Mouse (Mus musculus) MEL (cell line): ENCODE data around the gene Fgfr2. TPM values are rescaled to one million over a fixed set of nuclear protein-coding genes. Genes with fewer than 3 reads are reported as not detected.

ENCODE experiments used
- DNase-seq: peaks from one replicate; pipeline ENCODE4 v3.0.0; 2011; ENCODE audit warnings: low read depth, low spot score
- H3K27ac ChIP-seq: 2 replicates; pipeline ENCODE4 v1.5.1; 2012; ENCODE audit warnings: low read depth, mild to moderate bottlenecking, control low read depth, low read length, moderate library complexity; ENCODE audit not compliant: control insufficient read depth
- H3K27me3 ChIP-seq, 2 experiments: fragments of 150-350 bp in 1 of 2; sonication (generic) in 1 of 2; 2 replicates each; pipeline ENCODE4 v1.6.1; 2012; ENCODE audit warnings: low read length in 2 of 2, mild to moderate bottlenecking in 2 of 2, improper control_type of control experiment in 1 of 2, moderate library complexity in 1 of 2; ENCODE audit not compliant: insufficient read depth in 2 of 2, control insufficient read depth in 1 of 2
- H3K36me3 ChIP-seq, 2 experiments: 2 replicates each; pipeline ENCODE4 v1.6.1; 2012 to 2014; ENCODE audit warnings: low read length in 2 of 2, improper control_type of control experiment in 1 of 2, inconsistent platforms in 1 of 2, mild to moderate bottlenecking in 1 of 2; ENCODE audit not compliant: insufficient read depth in 2 of 2, control insufficient read depth in 1 of 2
- H3K4me1 ChIP-seq, 2 experiments: fragments of 150-350 bp in 1 of 2; sonication (generic) in 1 of 2; 2 replicates each; pipeline ENCODE4 v1.6.1; 2012; ENCODE audit warnings: low read length in 2 of 2, improper control_type of control experiment in 1 of 2, mild to moderate bottlenecking in 1 of 2; ENCODE audit not compliant: insufficient read depth in 2 of 2, control insufficient read depth in 1 of 2
- H3K4me3 ChIP-seq, 2 experiments: fragments of 150-350 bp in 1 of 2; sonication (generic) in 1 of 2; 2 replicates each; pipeline ENCODE4 v1.5.1; 2012; ENCODE audit warnings: low read depth in 2 of 2, low read length in 2 of 2, mild to moderate bottlenecking in 2 of 2, moderate library complexity in 2 of 2, control low read depth in 1 of 2, improper control_type of control experiment in 1 of 2; ENCODE audit not compliant: control insufficient read depth in 1 of 2, insufficient read depth in 1 of 2
- H3K79me2 ChIP-seq: 2 replicates; pipeline ENCODE4 v1.6.1; 2012; ENCODE audit warnings: mild to moderate bottlenecking, low read length, moderate library complexity; ENCODE audit not compliant: control insufficient read depth, poor library complexity, insufficient read depth
- H3K9ac ChIP-seq: 2 replicates; pipeline ENCODE4 v1.6.1; 2012; ENCODE audit warnings: low read depth, mild to moderate bottlenecking, control low read depth, low read length, moderate library complexity; ENCODE audit not compliant: control insufficient read depth, poor library complexity, severe bottlenecking
- H3K9me3 ChIP-seq: fragments of 150-350 bp; sonication (generic); replicated peaks from 2 replicates; pipeline ENCODE4 v1.6.1; 2012; ENCODE audit warnings: mild to moderate bottlenecking, low read length, improper control_type of control experiment, moderate library complexity; ENCODE audit not compliant: insufficient read depth
- BHLHE40 ChIP-seq: IDR thresholded peaks from 2 replicates; pipeline ENCODE4 v1.6.1; 2012; ENCODE audit warnings: low read depth, mild to moderate bottlenecking, inconsistent platforms, low read length, improper control_type of control experiment, borderline replicate concordance
- CHD1 ChIP-seq: IDR thresholded peaks from 2 replicates; pipeline ENCODE4 v1.6.1; 2012; ENCODE audit warnings: low read depth, mild to moderate bottlenecking, inconsistent platforms, low read length, improper control_type of control experiment
- CHD2 ChIP-seq: IDR thresholded peaks from 2 replicates; pipeline ENCODE4 v1.6.1; 2011; ENCODE audit warnings: low read length, improper control_type of control experiment
- CTCF ChIP-seq, 3 experiments: IDR thresholded peaks in 2 of 3; conservative IDR thresholded peaks in 1 of 3; 2 replicates each; pipeline ENCODE4 v1.5.1; 2011 to 2012; ENCODE audit warnings: low read length in 3 of 3, low read depth in 2 of 3, mild to moderate bottlenecking in 2 of 3, improper control_type of control experiment in 1 of 3, inconsistent platforms in 1 of 3, mixed read lengths in 1 of 3, moderate library complexity in 1 of 3; ENCODE audit not compliant: control insufficient read depth in 1 of 3, insufficient read depth in 1 of 3, poor library complexity in 1 of 3, severe bottlenecking in 1 of 3
- EP300 ChIP-seq, 2 experiments: IDR thresholded peaks; 2 replicates each; pipeline ENCODE4 v1.6.1; 2011; ENCODE audit warnings: improper control_type of control experiment in 2 of 2, low read length in 2 of 2, low read depth in 1 of 2, mild to moderate bottlenecking in 1 of 2
- ETS1 ChIP-seq: IDR thresholded peaks from 2 replicates; pipeline ENCODE4 v1.6.1; 2012; ENCODE audit warnings: low read depth, mild to moderate bottlenecking, inconsistent platforms, low read length, improper control_type of control experiment, moderate library complexity
- GABPA ChIP-seq: IDR thresholded peaks from 2 replicates; pipeline ENCODE4 v1.6.1; 2012; ENCODE audit warnings: low read depth, mild to moderate bottlenecking, inconsistent platforms, low read length, improper control_type of control experiment, moderate library complexity
- GATA1 ChIP-seq: IDR thresholded peaks from 2 replicates; pipeline ENCODE4 v1.6.1; 2011; ENCODE audit warnings: low read depth, low read length, improper control_type of control experiment
- HCFC1 ChIP-seq: IDR thresholded peaks from 2 replicates; pipeline ENCODE4 v1.6.1; 2012; ENCODE audit warnings: low read depth, mild to moderate bottlenecking, inconsistent platforms, low read length, improper control_type of control experiment, moderate library complexity
- MAFK ChIP-seq: IDR thresholded peaks from 2 replicates; pipeline ENCODE4 v1.6.1; 2011; ENCODE audit warnings: low read depth, mild to moderate bottlenecking, low read length, improper control_type of control experiment, borderline replicate concordance
- MXI1 ChIP-seq: IDR thresholded peaks from 2 replicates; pipeline ENCODE4 v1.6.1; 2011; ENCODE audit warnings: mild to moderate bottlenecking, low read depth, low read length, improper control_type of control experiment
- MYC ChIP-seq: IDR thresholded peaks from 2 replicates; pipeline ENCODE4 v1.6.1; 2011; ENCODE audit warnings: low read depth, mild to moderate bottlenecking, low read length, improper control_type of control experiment, moderate library complexity
- POLR2AphosphoS5 ChIP-seq: IDR thresholded peaks from 2 replicates; pipeline ENCODE4 v1.6.1; 2012; ENCODE audit warnings: low read depth, borderline replicate concordance, mild to moderate bottlenecking, inconsistent platforms, low read length, moderate library complexity, mixed read lengths
- TBP ChIP-seq: IDR thresholded peaks from 2 replicates; pipeline ENCODE4 v1.8.0; 2011; ENCODE audit warnings: low read depth, low read length, improper control_type of control experiment
- TCF12 ChIP-seq: IDR thresholded peaks from 2 replicates; pipeline ENCODE4 v1.6.1; 2014; ENCODE audit warnings: low read depth, mild to moderate bottlenecking, inconsistent platforms, low read length, improper control_type of control experiment, moderate library complexity
- USF1 ChIP-seq: IDR thresholded peaks from 2 replicates; pipeline ENCODE4 v1.6.1; 2014; ENCODE audit warnings: low read depth, mild to moderate bottlenecking, inconsistent platforms, low read length, improper control_type of control experiment, moderate library complexity
- ZMIZ1 ChIP-seq: IDR thresholded peaks from 2 replicates; pipeline ENCODE4 v1.6.1; 2012; ENCODE audit warnings: low read depth, mild to moderate bottlenecking, inconsistent platforms, low read length, improper control_type of control experiment, moderate library complexity
- ZNF384 ChIP-seq: IDR thresholded peaks from 2 replicates; pipeline ENCODE4 v1.6.1; 2012; ENCODE audit warnings: low read depth, mild to moderate bottlenecking, inconsistent platforms, low read length, improper control_type of control experiment
- polyA plus RNA-seq, 2 experiments: library from polyadenylated mRNA; stranded (reverse) in 1 of 2; unstranded in 1 of 2; fragments of >175 nt in 1 of 2; fragments of >200 nt in 1 of 2; gene quantifications; 2 replicates each; pipeline versions ENCODE4 v1.2.1 to v1.2.4; 2012; ENCODE audit warnings: low replicate concordance in 2 of 2, low read depth in 1 of 2; ENCODE audit not compliant: insufficient read length in 2 of 2, insufficient read depth in 1 of 2, missing spikeins in 1 of 2
- total RNA-seq: library from RNA; depleted of rRNA; stranded (reverse); fragments of 300-350 nt; gene quantifications from 2 replicates; pipeline ENCODE4 v1.2.3, GENCODE M21; 2012

The Fgfr2 gene
- total and polyA plus RNA-seq, 3 experiments: not detected

- no peak for TF ChIP-seq MAFK
- TF ChIP-seq ZNF384: no peak
- TF ChIP-seq POLR2AphosphoS5: no peak
- TF ChIP-seq CTCF (IDR thresholded peaks at IDR 0.05 in 2 of 3, conservative IDR thresholded peaks at IDR 0.05 in 1 of 3; ENCODE audit: control insufficient read depth in 1 of 3, insufficient read depth in 1 of 3, low read depth in 2 of 3, low read length in 3 of 3, poor library complexity in 1 of 3, severe bottlenecking in 1 of 3): no peak
- TF ChIP-seq ZMIZ1: peak; percentile 55; the same call in 1 of the 2 replicates
- TF ChIP-seq MYC: no peak
- TF ChIP-seq MXI1: peak; percentile 91
- peak; percentile 3; the same call in 1 of the 2 replicates for TF ChIP-seq USF1
- peak; percentile 74 for TF ChIP-seq TCF12
- peak; percentile 14; the same call in 1 of the 2 replicates for TF ChIP-seq TBP
- no peak for TF ChIP-seq GATA1
- TF ChIP-seq EP300 (IDR thresholded peaks at IDR 0.05; ENCODE audit: low read depth in 1 of 2, low read length in 2 of 2): peak in 1 of 2 experiments; percentile 14; a peak in 1 of 4 replicates
These were observed 2603.8 kb downstream of the Fgfr2 start (continued) for GRCm38 (mm10) chr7:130519096-130520048.

DNA sequence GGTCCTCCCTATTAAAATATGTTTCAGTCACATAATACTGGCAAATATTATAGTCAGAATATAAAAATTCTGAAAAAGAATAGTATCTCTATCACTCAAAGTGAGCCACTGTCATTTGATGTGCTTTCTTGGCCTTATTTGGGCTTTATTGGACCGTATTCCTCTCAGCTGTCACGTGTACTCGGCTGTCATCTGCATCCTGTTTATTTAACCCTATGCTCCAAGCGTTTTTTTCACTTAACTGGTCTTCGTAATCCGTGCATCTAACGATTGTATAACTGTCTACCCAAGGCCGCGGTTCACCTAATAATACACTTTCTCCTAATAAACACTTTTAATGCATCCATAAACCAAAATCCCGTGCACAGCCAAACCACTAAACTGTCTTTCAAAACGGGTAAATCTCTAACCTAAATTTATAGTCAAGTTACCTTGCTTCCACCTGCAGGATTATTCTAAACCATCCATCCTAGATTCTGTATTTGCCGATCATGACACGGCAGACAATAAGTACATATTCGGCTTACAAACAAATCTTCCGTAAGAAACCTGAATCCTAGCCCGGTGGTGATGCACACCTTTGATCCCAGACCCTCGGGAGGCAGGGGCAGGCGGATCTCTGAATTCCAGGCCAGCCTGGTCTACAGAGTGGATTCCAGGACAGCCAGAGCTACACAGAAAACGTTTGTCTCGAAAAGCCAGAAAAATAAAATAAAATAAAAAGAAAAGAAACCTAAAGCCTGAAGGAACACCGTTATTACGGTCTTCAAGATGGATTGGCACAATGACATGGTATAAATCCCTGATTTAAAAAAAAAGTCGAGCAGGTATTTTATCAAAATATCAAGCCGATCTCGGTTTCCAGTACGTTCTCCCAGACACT, 2604.7 kb downstream of the Fgfr2 start:
- peaks cover 33% of the 10 kb centered on the region for H3K79me2 ChIP-seq
- H3K4me3 ChIP-seq: peak overlapping the region; percentile 73 to 82
- H3K9me3 ChIP-seq: no peaks in the 10 kb centered on the region
- peak; percentile 73 for TF ChIP-seq USF1
- no peak for TF ChIP-seq CHD2
- TF ChIP-seq HCFC1: no peak
- 0 out of 2 replicates have a peak, but pooled peaks have one; percentile 27 for TF ChIP-seq ETS1
- TF ChIP-seq CHD1: peak; percentile 93; the same call in 1 of the 2 replicates
- peak; percentile 29; the same call in 1 of the 2 replicates for TF ChIP-seq MXI1
- TF ChIP-seq BHLHE40: peak; percentile 38; the same call in 1 of the 2 replicates
- TF ChIP-seq GABPA: no peak
- no peak overlapping the region for H3K27ac ChIP-seq
- peak; percentile 25 for DNase-seq
- H3K4me1 ChIP-seq: peaks cover 10 to 15% of the 10 kb centered on the region in 2 experiments; a peak in 3 of 4 replicates
- H3K36me3 ChIP-seq: peaks cover 0 to 38% of the 10 kb centered on the region in 2 experiments; a peak in 2 of 4 replicates
- no peaks in the 10 kb centered on the region for H3K27me3 ChIP-seq
- H3K9ac ChIP-seq: peak overlapping the region; percentile 91
